Mouse (Mus musculus) gastrocnemius, adult 2 months (tissue): Measurements from ENCODE around the gene Exoc6. TPM values are rescaled to one million over a fixed set of nuclear protein-coding genes. Genes with fewer than 3 reads are reported as not detected.
"Not testable (repeated sequence)": the region's sequence is repeated elsewhere in the genome, so short reads cannot be mapped to it uniquely, and the experiment has no call there.

ENCODE experiments used
- DNase-seq: peaks from one replicate; pipeline ENCODE4 v3.0.0; 2022
- H3K27ac ChIP-seq: fragments of 200-600 bp; 2 replicates; pipeline ENCODE4 v1.8.1; 2022; ENCODE audit warnings: mild to moderate bottlenecking
- H3K4me3 ChIP-seq: fragments of 200-600 bp; 2 replicates; pipeline ENCODE4 v1.8.1; 2022; ENCODE audit warnings: mild to moderate bottlenecking, moderate library complexity
- CTCF ChIP-seq: fragments of 200-600 bp; IDR thresholded peaks from 2 replicates; pipeline ENCODE4 v1.8.1; 2022; ENCODE audit warnings: antibody characterized with exemption, mild to moderate bottlenecking, moderate library complexity
- intact Hi-C: fragments of 180-260 bp; cut with DNase I; formaldehyde crosslinking; loops from one replicate; pipeline ENCODE4 v1.15.1; 2025
- total RNA-seq, 2 experiments: library from RNA; stranded (reverse); gene quantifications; 2 replicates each; pipeline ENCODE4 v1.2.3; 2021

The Exoc6 gene
- total RNA-seq, 2 experiments from 2014 or later = 51.3 to 67.3 TPM

DNA sequence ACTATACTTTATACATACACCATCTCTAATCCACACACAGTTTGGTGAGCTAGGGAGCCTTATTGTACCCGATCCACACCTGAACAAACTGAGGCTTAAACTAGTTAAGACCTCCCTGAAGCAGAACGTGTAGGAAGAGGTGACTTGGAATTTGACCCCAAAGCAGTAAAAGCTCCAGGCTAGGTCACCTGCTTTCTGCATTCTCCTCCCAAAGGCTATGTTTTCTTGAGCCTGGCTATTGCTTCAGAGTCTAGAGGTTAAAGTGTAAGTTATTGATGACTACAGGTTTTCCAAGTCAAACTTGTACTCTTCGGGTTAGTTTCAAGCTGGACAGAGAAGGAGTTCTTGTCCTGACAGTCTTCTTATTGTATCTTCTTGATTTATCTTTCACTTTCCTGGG, 5.0 kb upstream of the Exoc6 start:
- H3K4me3 ChIP-seq = no peak overlapping the region
- DNase-seq = no peak
- intact Hi-C loops = no loop called here
- TF ChIP-seq CTCF = no peak
- peak overlapping the region; percentile 84; the same call in 1 of the 2 replicates for H3K27ac ChIP-seq

DNA sequence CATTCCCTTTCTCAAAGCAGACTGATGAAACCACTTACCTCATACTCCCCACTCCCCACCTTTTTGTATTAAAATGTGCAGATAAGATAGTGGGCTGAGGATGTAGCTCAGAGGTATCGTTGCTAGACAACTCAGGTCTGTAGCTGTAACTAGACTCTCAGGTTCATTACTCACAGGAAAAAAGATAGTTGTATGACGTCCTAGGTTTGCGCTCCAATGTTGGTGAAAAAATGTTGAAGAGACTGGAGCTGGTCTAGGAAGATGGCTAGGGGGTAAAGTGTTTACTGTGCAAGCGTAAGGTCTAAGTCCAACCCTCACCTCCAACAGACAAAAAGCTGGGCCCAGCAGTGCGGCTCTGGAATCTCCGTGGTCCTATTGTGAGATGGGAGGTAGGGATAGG, 4.5 kb upstream of the Exoc6 start:
- H3K27ac ChIP-seq = no peak overlapping the region
- intact Hi-C loops = no loop called here
- no peak for DNase-seq
- no peak overlapping the region for H3K4me3 ChIP-seq
- TF ChIP-seq CTCF = no peak

DNA sequence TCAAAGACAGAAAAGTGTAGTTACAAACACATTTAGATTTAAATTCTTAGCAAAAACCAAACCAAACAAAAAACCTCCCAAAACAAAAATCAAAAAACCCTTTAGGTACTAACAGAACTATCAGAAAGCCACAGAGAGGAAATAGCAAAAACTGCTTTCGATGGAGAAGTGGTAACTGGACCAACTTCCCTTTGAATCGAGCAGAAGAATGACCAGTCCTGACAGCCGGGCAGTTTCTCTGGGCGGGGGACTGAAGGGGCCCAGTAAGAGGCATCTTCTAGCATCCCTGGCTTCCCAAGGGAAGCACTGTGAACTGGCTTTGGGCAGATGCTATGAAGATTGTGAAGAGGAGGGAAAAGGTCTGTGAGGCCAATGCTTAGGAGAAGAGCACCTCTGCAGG, 3.4 kb upstream of the Exoc6 start:
- intact Hi-C loops = no loop called here
- Histone ChIP-seq H3K27ac (no peak overlapping the region), H3K4me3 (no peak overlapping the region)
- no peak for DNase-seq
- TF ChIP-seq CTCF = no peak

DNA sequence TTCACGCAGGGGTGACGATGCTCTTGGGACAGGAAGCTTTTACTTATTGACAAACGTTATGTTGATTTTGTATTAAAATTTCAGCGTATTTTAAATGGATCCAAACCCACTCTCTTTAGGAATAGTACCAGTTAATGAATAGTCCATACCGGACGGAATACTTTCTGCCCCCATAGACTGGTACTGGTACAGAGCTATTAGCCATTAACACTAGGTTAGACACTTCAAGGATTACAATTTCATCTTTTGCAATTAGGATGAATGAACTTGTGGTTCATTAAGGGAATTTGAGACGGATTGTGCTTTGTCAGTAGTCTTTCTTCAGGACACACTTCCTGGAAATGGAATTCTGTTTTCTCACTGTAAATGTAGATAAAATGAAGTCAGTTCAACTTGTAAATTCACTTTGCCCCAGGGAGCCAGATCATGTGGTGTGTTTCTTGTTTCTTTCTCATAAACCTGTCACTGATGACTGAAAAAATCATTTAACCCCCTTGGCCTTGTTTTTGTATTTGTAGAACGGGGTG, 885 bp downstream of the Exoc6 start:
- DNase-seq = no peak
- intact Hi-C loops = no loop called here
- Histone ChIP-seq H3K27ac (peak overlapping the region; percentile 99), H3K4me3 (peak overlapping the region; percentile 78)
- no peak for TF ChIP-seq CTCF

DNA sequence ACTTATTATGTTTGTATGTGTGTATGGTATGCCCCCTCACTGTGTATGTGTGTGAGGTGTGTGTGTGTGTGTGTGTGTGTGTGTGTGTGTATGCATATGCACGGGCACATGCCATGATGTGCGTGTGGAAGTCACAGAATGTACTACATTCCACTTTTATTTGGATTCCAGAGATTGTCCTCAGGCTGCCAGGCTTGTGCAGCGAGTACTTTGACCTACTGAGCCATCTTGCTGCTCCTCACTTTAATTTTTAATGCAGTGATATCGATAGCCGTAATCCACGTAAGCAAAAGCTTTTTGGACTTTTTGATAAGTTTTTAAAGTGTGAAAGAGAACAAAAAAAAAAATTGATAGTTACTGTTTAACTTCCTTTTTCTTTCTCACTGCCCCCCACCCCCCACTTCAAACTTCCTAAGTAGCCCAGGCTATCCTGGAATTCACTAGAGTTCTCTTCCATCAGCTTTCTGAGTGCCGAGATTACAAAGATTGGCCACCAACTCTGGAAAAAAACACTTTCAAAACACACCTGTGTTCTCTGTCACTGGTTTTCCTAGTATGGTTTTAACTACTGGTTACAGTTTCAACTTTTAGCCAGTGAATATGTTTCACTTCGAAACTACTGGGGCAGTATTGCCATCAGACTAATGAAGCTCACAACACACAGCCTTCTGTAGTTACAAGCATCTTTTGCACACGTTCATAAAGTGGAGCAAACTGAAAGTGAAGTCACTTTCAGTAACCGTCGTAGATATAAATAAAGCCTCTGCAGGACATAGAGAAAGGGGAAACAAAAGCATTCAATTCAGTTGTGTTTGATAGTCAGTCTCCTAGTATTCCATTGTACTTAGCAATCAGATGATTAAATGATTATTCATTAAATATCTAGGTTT, 3.4 kb downstream of the Exoc6 start:
- TF ChIP-seq CTCF = no peak
- no peak for DNase-seq
- Histone ChIP-seq H3K27ac (peak overlapping the region; percentile 70), H3K4me3 (peak overlapping the region; percentile 42)
- intact Hi-C loops = no loop called here

DNA sequence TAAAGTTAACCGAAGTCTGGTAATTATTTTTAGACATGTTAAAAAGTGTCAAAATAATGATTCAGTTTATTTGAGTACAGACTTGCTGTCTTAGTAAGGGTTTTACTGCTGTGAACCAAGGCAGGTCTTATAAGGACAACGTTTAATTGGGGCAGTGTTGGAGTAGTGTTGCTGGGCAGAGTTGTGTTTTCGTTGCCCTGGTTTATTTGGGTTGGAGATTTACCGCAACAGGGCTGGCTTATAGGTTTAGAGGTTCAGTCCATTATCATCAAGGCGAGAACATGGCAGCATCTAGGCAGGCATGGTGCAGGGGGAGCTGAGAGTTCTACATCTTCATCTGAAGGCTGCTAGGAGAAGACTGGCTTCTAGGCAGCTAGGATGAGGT, 4.0 kb downstream of the Exoc6 start:
- DNase-seq, intact Hi-C loops: not testable (repeated sequence)
- H3K27ac ChIP-seq = peak overlapping the region; percentile 70
- peak overlapping the region; percentile 42 for H3K4me3 ChIP-seq

DNA sequence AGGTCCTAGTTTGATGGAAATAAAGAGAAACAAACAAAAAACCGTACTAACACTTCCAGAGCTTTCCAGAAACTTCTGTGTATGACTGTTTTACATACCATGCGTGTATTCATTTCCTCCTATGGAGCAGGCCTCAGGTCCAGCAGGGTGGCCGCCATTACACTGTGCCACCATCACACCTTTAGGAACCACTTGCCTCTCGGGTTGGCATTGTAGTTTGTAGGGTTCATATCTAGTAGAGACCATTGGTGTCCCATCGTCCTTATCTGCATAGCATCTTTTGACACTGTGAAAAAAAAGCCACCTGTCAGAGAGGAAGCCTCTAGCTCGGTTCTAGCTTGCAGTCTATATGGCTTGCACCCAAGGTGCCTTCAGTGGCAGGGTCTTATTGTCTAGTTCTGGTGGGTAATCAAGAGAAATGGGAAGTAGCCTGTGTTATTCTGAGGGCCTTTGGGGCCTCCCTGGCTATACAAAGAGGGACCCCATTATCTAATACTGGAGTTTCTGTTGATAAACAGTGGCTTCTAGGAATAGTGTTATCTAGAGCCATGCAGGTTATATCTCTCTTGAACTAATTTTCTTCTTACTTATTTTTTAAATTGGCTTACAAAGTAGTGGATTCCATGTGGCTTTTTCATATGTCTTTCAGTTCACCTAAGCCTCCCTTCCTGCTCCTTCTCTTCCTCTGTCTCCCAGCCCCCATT, 5.8 kb downstream of the Exoc6 start:
- intact Hi-C loops = no loop called here
- no peak for TF ChIP-seq CTCF
- Histone ChIP-seq H3K27ac (peak overlapping the region; percentile 24; the same call in 1 of the 2 replicates), H3K4me3 (no peak overlapping the region)
- DNase-seq = no peak

DNA sequence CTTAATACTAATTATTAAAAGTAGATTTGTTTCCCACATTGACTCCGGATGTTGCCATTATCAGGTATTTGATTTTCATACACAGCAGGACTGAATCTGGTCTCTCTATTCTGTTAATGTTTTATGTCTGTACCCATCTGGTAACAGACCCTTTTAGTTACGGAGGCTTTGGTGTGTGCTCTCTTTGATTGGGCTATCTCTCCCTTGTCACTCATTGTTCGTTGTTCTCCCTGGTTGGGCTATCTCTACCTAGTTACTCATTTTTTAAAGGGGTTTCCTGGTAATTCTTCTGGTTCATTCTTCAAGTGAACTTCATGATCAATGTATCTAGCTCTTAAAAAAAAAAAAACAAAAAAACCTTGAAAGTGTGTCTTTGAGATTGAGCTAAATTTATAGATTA, 7.7 kb downstream of the Exoc6 start:
- no peak for TF ChIP-seq CTCF
- Histone ChIP-seq H3K4me3 (no peak overlapping the region), H3K27ac (0 out of 2 replicates have a peak overlapping the region, but pooled peaks have one; percentile 25)
- intact Hi-C loops = no loop called here
- DNase-seq = no peak

DNA sequence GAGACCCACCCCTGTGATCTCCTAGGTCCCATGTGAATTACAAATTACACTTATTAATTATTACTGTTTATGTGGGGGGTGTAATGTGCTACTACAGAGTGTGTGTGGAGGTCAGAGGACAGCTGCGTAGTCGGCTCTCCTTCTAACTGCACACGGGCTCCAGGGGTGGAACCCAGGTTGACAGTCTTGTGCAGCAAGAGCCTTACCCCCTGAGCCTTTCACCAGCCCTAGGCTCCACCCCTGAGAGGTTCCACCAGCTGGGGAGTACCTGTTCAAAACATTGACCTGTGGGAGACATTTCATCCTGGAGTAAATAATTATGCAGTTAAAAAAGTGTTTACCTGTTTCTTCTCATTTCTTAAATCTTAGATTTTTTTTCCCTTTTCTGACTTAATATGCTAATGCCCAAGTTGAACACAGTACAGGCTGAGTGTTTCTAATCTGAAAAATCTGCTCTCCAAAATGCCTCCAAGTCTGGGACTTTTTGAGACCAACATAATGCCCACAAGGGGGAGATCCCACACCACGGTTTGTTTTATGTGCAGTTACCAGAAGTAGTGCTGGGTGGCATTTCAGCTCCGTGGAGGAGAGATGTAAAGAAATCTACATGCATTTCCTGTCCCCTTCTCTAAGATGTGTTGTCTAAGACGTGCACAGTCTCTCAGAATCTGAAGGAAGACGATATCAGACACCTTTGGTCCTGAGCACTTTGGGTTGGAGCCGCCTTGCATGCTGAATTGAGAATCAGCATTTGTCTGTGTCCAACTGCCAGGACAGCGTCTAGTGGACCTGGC, 9.3 kb downstream of the Exoc6 start:
- intact Hi-C loops = loop anchor here (10.0 kb wide), 1 partner anchor 45 kb away; no protein-coding TSS in a partner anchor
- DNase-seq = no peak
- Histone ChIP-seq H3K4me3 (peak overlapping the region; percentile 53), H3K27ac (peak overlapping the region; percentile 84)
- peak; percentile 47 for TF ChIP-seq CTCF

DNA sequence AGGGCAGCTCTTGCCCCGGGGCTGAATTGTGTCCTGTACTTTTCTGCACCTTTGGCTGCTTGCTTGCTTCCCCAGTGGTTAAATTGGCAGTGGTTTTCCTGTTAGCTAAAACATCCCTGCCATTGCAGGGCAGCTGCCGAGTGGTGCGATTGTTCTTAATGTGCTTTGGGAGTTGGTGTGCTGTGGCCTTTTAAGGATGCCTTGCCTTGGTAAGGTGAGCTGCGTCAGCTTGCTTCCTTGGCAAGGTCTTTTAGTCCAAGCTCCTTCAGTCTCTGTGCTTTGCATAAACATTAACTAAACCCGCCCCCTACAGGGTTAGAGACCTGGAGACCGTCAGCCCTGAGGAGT, 9.8 kb downstream of the Exoc6 start:
- no peak for TF ChIP-seq CTCF
- Histone ChIP-seq H3K4me3 (peak overlapping the region; percentile 53), H3K27ac (peak overlapping the region; percentile 84)
- DNase-seq = no peak
- intact Hi-C loops = loop anchor here (10.0 kb wide), 1 partner anchor 45 kb away; no protein-coding TSS in a partner anchor

DNA sequence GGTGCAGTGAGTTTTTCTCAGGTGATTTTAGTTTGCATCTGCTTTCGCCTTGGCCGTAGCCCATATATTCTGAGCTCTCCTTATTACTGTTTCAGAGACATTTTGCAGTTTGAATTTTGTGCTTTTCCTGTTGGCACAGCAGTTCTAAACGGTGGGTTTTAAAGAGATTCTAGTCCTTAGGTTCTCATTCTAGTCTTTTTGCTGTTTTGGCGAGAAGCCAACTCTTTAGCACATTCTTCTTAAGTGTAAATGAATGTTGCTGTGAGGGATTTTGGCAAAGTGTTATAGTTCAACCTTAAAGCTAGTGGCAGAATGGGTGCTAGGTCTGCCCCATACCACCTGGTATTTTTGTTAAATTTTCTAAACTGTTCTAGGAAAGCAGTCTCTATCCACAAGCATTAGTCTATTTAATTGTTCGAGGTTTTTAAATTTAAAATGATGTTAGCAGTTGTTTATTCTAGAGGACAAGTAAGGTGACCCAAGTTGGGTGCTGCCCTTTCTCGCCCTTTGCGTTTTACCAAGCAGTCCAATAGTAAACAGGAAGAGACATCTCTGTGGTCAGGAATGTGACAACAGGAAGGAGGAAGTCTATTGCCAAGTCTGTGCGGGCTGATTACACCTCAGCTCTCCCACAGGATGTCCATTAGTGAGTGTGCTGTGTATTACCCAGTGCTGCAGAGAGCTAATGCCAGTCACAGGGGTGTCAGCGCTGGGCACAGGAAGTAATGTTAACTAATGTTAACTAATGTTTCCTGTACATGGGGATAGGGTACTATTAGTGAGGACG, 11.1 kb downstream of the Exoc6 start:
- Histone ChIP-seq H3K4me3 (no peak overlapping the region), H3K27ac (peak overlapping the region; percentile 84)
- no peak for TF ChIP-seq CTCF
- DNase-seq = no peak
- intact Hi-C loops = loop anchor here (10.0 kb wide), 1 partner anchor 46 kb away; no protein-coding TSS in a partner anchor
